Comparison of ENCODE assay signal across 27 mouse cellular contexts in genomic region chr15:95970176-95970575, GRCm38 (mm10).
"Had no signal": no experiment of that assay in that cellular context is flagged by ENCODE, and none has a peak within 500 bp of the region (broad histone marks: within the 10 kb centered on the region; RNA-seq: fewer than 3 reads in every experiment).

No protein-coding gene starts in this region.

- H3K4me3 ChIP-seq: embryonic facial prominence, embryonic 10.5 days; embryonic facial prominence, embryonic 12.5 days; embryonic facial prominence, embryonic 13.5 days; embryonic facial prominence, embryonic 15.5 days; erythroblast, embryonic 14.5 days; forebrain, embryonic 10.5 days; forebrain, embryonic 12.5 days; forebrain, embryonic 13.5 days; forebrain, embryonic 15.5 days; gastrocnemius, adult 2 months; heart, adult 2 months had no signal

- H3K27ac ChIP-seq: embryonic facial prominence, embryonic 10.5 days; embryonic facial prominence, embryonic 12.5 days; embryonic facial prominence, embryonic 13.5 days; embryonic facial prominence, embryonic 15.5 days; forebrain, embryonic 10.5 days; forebrain, embryonic 12.5 days; forebrain, embryonic 13.5 days; forebrain, embryonic 15.5 days; gastrocnemius, adult 2 months; heart, adult 2 months had no signal

- H3K9me3 ChIP-seq: embryonic facial prominence, embryonic 10.5 days; embryonic facial prominence, embryonic 12.5 days; embryonic facial prominence, embryonic 13.5 days; embryonic facial prominence, embryonic 15.5 days; forebrain, embryonic 10.5 days; forebrain, embryonic 12.5 days; forebrain, embryonic 13.5 days; forebrain, embryonic 15.5 days had no signal

- H3K27me3 ChIP-seq: embryonic facial prominence, embryonic 12.5 days; embryonic facial prominence, embryonic 13.5 days; embryonic facial prominence, embryonic 15.5 days; forebrain, embryonic 12.5 days; forebrain, embryonic 13.5 days; forebrain, embryonic 15.5 days had no signal

- H3K9ac ChIP-seq: embryonic facial prominence, embryonic 12.5 days; embryonic facial prominence, embryonic 13.5 days; embryonic facial prominence, embryonic 15.5 days; forebrain, embryonic 12.5 days; forebrain, embryonic 13.5 days; forebrain, embryonic 15.5 days; forebrain, postnatal 0 days had no signal

- ATAC-seq: forebrain, embryonic 13.5 days; forebrain, embryonic 14.5 days; forebrain, embryonic 15.5 days; forebrain, embryonic 16.5 days; forebrain, postnatal 0 days had no signal

- DNase-seq: cerebellum, adult 2 months; cerebellum, adult 8-10 months; cerebellum, adult 9-10 months; cerebellum, adult 9-11 months; cerebellum, postnatal 10 days; cerebellum, postnatal 14 days; cerebellum, postnatal 25 days; cerebellum, postnatal 36 days; embryo, embryonic 11 days; forebrain, postnatal 0 days; gastrocnemius, adult 2 months; gastrocnemius, postnatal 10 days; gastrocnemius, postnatal 14 days; gastrocnemius, postnatal 25 days; gastrocnemius, postnatal 36 days; heart, adult 2 months had no signal

- H3K4me1 ChIP-seq: embryonic facial prominence, embryonic 10.5 days; embryonic facial prominence, embryonic 12.5 days; embryonic facial prominence, embryonic 13.5 days; forebrain, embryonic 12.5 days; forebrain, embryonic 13.5 days; forebrain, embryonic 15.5 days had no signal

- H3K4me2 ChIP-seq: embryonic facial prominence, embryonic 12.5 days; embryonic facial prominence, embryonic 13.5 days; embryonic facial prominence, embryonic 15.5 days; forebrain, embryonic 12.5 days; forebrain, embryonic 13.5 days; forebrain, embryonic 15.5 days had no signal
